Mouse (Mus musculus) heart, embryonic 16.5 days (tissue): Measurements from ENCODE around the gene Plin1. TPM values are rescaled to one million over a fixed set of nuclear protein-coding genes. Genes with fewer than 3 reads are reported as not detected.

Experiments
- ATAC-seq: fragments of 200-750 bp; cut with Nextera tagmentation; replicated peaks from 2 replicates; pipeline ENCODE4 v1.8.0; 2017; ENCODE audit warnings: moderate number of reproducible peaks; ENCODE audit not compliant: insufficient read depth, low FRiP score; ENCODE audit errors: extremely low read depth
- H3K27ac ChIP-seq: fragments of 300-500 bp; sonication (generic); 2 replicates; pipeline ENCODE4 v1.5.1; 2014; ENCODE audit warnings: mild to moderate bottlenecking, low read length, control low read depth, moderate library complexity
- H3K27me3 ChIP-seq: fragments of 300-500 bp; sonication (generic); 2 replicates; pipeline ENCODE4 v1.6.1; 2014; ENCODE audit warnings: low read length, mixed read lengths; ENCODE audit not compliant: control insufficient read depth, insufficient read depth
- H3K36me3 ChIP-seq: fragments of 300-500 bp; sonication (generic); 2 replicates; pipeline ENCODE4 v1.6.1; 2014; ENCODE audit not compliant: control insufficient read depth, insufficient read depth
- H3K4me1 ChIP-seq: fragments of 300-500 bp; sonication (generic); 2 replicates; pipeline ENCODE4 v1.6.1; 2014; ENCODE audit warnings: low read length, mixed read lengths; ENCODE audit not compliant: control insufficient read depth, insufficient read depth
- H3K4me2 ChIP-seq: fragments of 300-500 bp; sonication (generic); 2 replicates; pipeline ENCODE4 v1.6.1; 2014; ENCODE audit warnings: low read depth, mild to moderate bottlenecking, control low read depth, low read length
- H3K4me3 ChIP-seq: fragments of 300-500 bp; sonication (generic); 2 replicates; pipeline ENCODE4 v1.5.1; 2014; ENCODE audit warnings: mild to moderate bottlenecking, control low read depth, low read length
- H3K9ac ChIP-seq: fragments of 300-500 bp; sonication (generic); 2 replicates; pipeline ENCODE4 v1.6.1; 2014; ENCODE audit warnings: low read length, control low read depth
- H3K9me3 ChIP-seq: fragments of 300-500 bp; sonication (generic); replicated peaks from 2 replicates; pipeline ENCODE4 v1.6.1; 2016; ENCODE audit warnings: low read length; ENCODE audit not compliant: control insufficient read depth
- WGBS: fragments of 180-500 bp; shearing (Covaris S2); extraction: QIAGEN DNeasy Blood & Tissue Kit; methylation state at CpG from one replicate; pipeline ENCODE4 v1.1.7; 2014; 5-methylcytosine and 5-hydroxymethylcytosine counted together
- polyA plus RNA-seq: library from polyadenylated mRNA; unstranded; fragments of >200 nt; fragmentation: Nextera tagmentation; extraction: Ambion mirVana; gene quantifications from 2 replicates; pipeline ENCODE4 v1.2.1, GENCODE M21; 2015

Gene Plin1
- polyA plus RNA-seq, 1 experiment from 2014 or later, result not detected

- H3K4me1 ChIP-seq, result no peaks in the 10 kb centered on the region
- H3K36me3 ChIP-seq, result peaks cover 46% of the 10 kb centered on the region
- no peak overlapping the region for H3K4me2 ChIP-seq
- no peak overlapping the region for H3K9ac ChIP-seq
- H3K9me3 ChIP-seq, result no peaks in the 10 kb centered on the region
- H3K4me3 ChIP-seq, result no peak overlapping the region
- no peak overlapping the region for H3K27ac ChIP-seq
- no peak for ATAC-seq
- H3K27me3 ChIP-seq, result no peaks in the 10 kb centered on the region
Observed at GRCm38 (mm10) chr7:79679186-79679585, 53.5 kb downstream of the Plin1 start.

GRCm38 (mm10) chr7:79670900-79671604 is 61.7 kb downstream of the Plin1 start:
- peaks cover 45% of the 10 kb centered on the region for H3K36me3 ChIP-seq
- H3K4me3 ChIP-seq, result no peak overlapping the region
- no peaks in the 10 kb centered on the region for H3K27me3 ChIP-seq
- H3K27ac ChIP-seq, result no peak overlapping the region
- ATAC-seq, result no peak
- H3K9ac ChIP-seq, result no peak overlapping the region
- no peak overlapping the region for H3K4me2 ChIP-seq
- H3K4me1 ChIP-seq, result no peaks in the 10 kb centered on the region
- WGBS, result 87% methylated on average over 4 of the region's 4 CpGs
- H3K9me3 ChIP-seq, result no peaks in the 10 kb centered on the region

Other genes starting within 250 kb of the Plin1 start
- gene Rhcg, start 115.2 kb downstream of the Plin1 start, polyA plus RNA-seq, result 0.20 and 0.21 TPM in 2 replicates
- 4.1 and 4.6 TPM in 2 replicates for gene Ticrr, start 72.7 kb downstream of the Plin1 start, polyA plus RNA-seq
- gene Kif7, start 17.2 kb downstream of the Plin1 start, polyA plus RNA-seq, result 1.5 and 1.8 TPM in 2 replicates
- gene Pex11a, start 10.2 kb upstream of the Plin1 start, polyA plus RNA-seq, result 6.9 TPM in 2 replicates
- gene Wdr93, start 10.3 kb upstream of the Plin1 start, polyA plus RNA-seq, result 0.32 and 0.49 TPM in 2 replicates
- not detected in 2 replicates for gene Mesp1, start 60.9 kb upstream of the Plin1 start, polyA plus RNA-seq
- gene Mesp2, start 77.8 kb upstream of the Plin1 start, polyA plus RNA-seq, result 0.18 and 0.31 TPM in 2 replicates
- gene Anpep, start 128.2 kb upstream of the Plin1 start, polyA plus RNA-seq, result 9.1 and 19.1 TPM in 2 replicates
- gene Ap3s2, start 187.7 kb upstream of the Plin1 start, polyA plus RNA-seq, result 22.2 and 23.6 TPM in 2 replicates
- 28.2 and 29.3 TPM in 2 replicates for gene Arpin, start 202.5 kb upstream of the Plin1 start, polyA plus RNA-seq